Mouse (Mus musculus) lung, postnatal 0 days (tissue): Measurements from ENCODE around the gene Cenpi. TPM values are rescaled to one million over a fixed set of nuclear protein-coding genes. Genes with fewer than 3 reads are reported as not detected.

Source experiments
- ATAC-seq: fragments of 200-750 bp; cut with Nextera tagmentation; 2 replicates; pipeline ENCODE4 v1.8.0; 2017; ENCODE audit warnings: moderate library complexity
- DNase-seq: peaks from one replicate; pipeline ENCODE4 v3.0.0-alpha.2; 2016; ENCODE audit warnings: low spot score
- H3K27ac ChIP-seq: fragments of 300-500 bp; sonication (generic); 2 replicates; pipeline ENCODE4 v1.5.1; 2014; ENCODE audit warnings: antibody characterized with exemption, mild to moderate bottlenecking, low read length, mixed read lengths
- H3K27me3 ChIP-seq: fragments of 300-500 bp; sonication (generic); replicated peaks from 2 replicates; pipeline ENCODE4 v1.6.1; 2014; ENCODE audit warnings: low read length, mixed read lengths; ENCODE audit not compliant: insufficient read depth
- H3K36me3 ChIP-seq: fragments of 300-500 bp; sonication (generic); 2 replicates; pipeline ENCODE4 v1.6.1; 2014; ENCODE audit warnings: low read length, mixed read lengths; ENCODE audit not compliant: insufficient read depth
- H3K4me1 ChIP-seq: fragments of 300-500 bp; sonication (generic); 2 replicates; pipeline ENCODE4 v1.6.1; 2014; ENCODE audit warnings: antibody characterized with exemption, low read depth, low read length, mixed read lengths; ENCODE audit not compliant: insufficient read depth
- H3K4me2 ChIP-seq: fragments of 300-500 bp; sonication (generic); replicated peaks from 2 replicates; pipeline ENCODE4 v1.6.1; 2014; ENCODE audit warnings: low read depth, mild to moderate bottlenecking, low read length, moderate library complexity, mixed read lengths
- H3K4me3 ChIP-seq: fragments of 300-500 bp; sonication (generic); 2 replicates; pipeline ENCODE4 v1.5.1; 2014; ENCODE audit warnings: low read depth, low read length
- H3K9ac ChIP-seq: fragments of 300-500 bp; sonication (generic); replicated peaks from 2 replicates; pipeline ENCODE4 v1.6.1; 2014; ENCODE audit warnings: low read depth, mild to moderate bottlenecking
- H3K9me3 ChIP-seq: fragments of 300-500 bp; sonication (generic); 2 replicates; pipeline ENCODE4 v1.6.1; 2016; ENCODE audit warnings: low read length, mixed read lengths
- CTCF ChIP-seq: IDR thresholded peaks from 2 replicates; pipeline ENCODE4 v1.5.1; 2016; ENCODE audit warnings: antibody characterized with exemption, mild to moderate bottlenecking
- EP300 ChIP-seq: IDR thresholded peaks from 2 replicates; pipeline ENCODE4 v1.6.1; 2016; ENCODE audit warnings: antibody characterized with exemption, mild to moderate bottlenecking, control low read depth
- WGBS: fragments of 180-500 bp; shearing (Covaris S2); extraction: QIAGEN DNeasy Blood & Tissue Kit; methylation state at CpG from one replicate; pipeline ENCODE4 v1.1.7; 2014; 5-methylcytosine and 5-hydroxymethylcytosine counted together
- polyA plus RNA-seq: library from polyadenylated mRNA; unstranded; fragments of >200 nt; fragmentation: Nextera tagmentation; extraction: Ambion mirVana; gene quantifications from 2 replicates; pipeline ENCODE4 v1.2.1, GENCODE M21; 2015

Cenpi gene
- polyA plus RNA-seq, 1 experiment from 2014 or later, result 1.8 TPM

DNA sequence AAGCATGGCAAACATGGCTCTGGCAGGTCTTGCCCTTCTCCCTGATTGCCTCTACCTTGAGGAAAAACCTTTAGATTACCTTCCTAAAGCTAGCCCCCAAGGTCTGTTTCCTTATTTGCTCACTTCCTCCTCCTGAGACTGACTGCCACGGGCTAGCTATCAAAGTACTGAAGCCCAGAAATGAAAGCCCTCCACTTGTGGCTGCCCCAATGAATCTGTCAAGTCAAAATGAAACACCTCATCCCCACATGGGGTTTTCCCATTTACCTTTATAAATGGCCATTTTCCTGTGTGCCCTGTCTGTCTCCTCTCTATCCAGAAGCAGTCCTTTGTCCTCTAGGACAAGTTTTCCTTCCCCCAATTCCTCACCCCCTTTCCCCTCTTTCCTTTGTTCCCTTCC lies 66.3 kb downstream of the Cenpi start:
- no peaks in the 10 kb centered on the region for H3K4me1 ChIP-seq

DNA sequence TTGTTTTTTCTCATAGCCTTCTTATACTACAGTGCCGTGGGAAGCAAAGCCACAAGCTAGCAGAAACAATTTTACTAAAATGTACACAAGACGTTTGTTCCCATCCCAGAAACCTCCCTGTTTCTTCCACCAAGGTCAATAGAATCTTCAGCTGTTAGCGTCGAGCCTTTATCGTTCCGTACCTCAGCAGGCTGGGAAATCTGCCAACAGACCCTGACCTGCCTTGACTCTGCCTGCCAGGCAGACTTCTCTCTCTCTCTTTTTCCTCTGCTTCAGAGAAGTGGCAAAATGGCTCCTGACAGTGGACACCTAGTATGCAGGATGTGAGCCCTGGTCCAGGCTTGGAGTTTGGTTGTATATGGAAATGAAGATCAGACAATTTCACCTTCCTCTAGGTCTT lies 77.0 kb downstream of the Cenpi start:
- WGBS, result 56% methylated on average over 6 of the region's 6 CpGs
- ATAC-seq, result no peak
- no peak overlapping the region for H3K9ac ChIP-seq
- H3K4me2 ChIP-seq, result no peak overlapping the region
- H3K27me3 ChIP-seq, result no peaks in the 10 kb centered on the region
- H3K4me3 ChIP-seq, result no peak overlapping the region
- no peak overlapping the region for H3K27ac ChIP-seq
- no peaks in the 10 kb centered on the region for H3K36me3 ChIP-seq
- H3K9me3 ChIP-seq, result no peaks in the 10 kb centered on the region
- TF ChIP-seq EP300 (no peak), CTCF (no peak)
- no peak for DNase-seq
- no peaks in the 10 kb centered on the region for H3K4me1 ChIP-seq

More for the DNA sequence above, 66.3 kb downstream of the Cenpi start:
- Histone ChIP-seq H3K9ac (no peak overlapping the region), H3K4me2 (no peak overlapping the region), H3K9me3 (no peaks in the 10 kb centered on the region), H3K36me3 (no peaks in the 10 kb centered on the region), H3K27me3 (no peaks in the 10 kb centered on the region), H3K27ac (no peak overlapping the region), H3K4me3 (no peak overlapping the region)
- no peak for TF ChIP-seq EP300
- no peak for ATAC-seq
- 15% methylated on average over 1 of the region's 1 CpGs for WGBS
- no peak for DNase-seq

DNA sequence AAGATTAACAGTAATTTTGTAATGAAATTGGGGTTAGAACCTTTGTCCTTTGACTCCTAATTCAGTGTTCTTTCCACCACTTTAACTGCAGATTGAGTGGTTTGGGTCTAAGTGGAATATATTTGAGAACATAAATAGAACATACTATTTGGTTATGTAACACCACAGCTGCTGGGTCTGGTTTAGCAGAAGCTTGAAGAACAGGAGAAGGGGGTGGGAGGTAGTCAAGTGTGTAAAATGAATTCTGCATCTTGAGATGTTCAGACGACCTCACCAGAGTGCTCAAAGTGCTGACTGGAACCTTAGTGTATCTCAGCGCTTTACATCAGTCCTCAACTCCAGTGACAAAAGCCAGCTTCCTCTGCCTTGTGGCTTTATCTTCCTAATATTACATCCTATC lies 91.1 kb downstream of the Cenpi start:
- Histone ChIP-seq H3K27me3 (no peaks in the 10 kb centered on the region), H3K36me3 (no peaks in the 10 kb centered on the region), H3K4me3 (no peak overlapping the region), H3K4me2 (no peak overlapping the region), H3K9ac (no peak overlapping the region), H3K9me3 (no peaks in the 10 kb centered on the region), H3K4me1 (no peaks in the 10 kb centered on the region), H3K27ac (no peak overlapping the region)
- 66% methylated on average over 2 of the region's 2 CpGs for WGBS
- TF ChIP-seq EP300 (no peak), CTCF (no peak)
- ATAC-seq (no peak), DNase-seq (no peak)

GRCm38 (mm10) chrX:134403863-134404583 lies 96.1 kb downstream of the Cenpi start, which contains the start of gene Drp2:
Drp2 (plus strand) TSS chrX:134404551.
- Histone ChIP-seq H3K4me3 (peak within 1 kb of the TSS; percentile 19; the same call in 1 of the 2 replicates), H3K27me3 (no peaks in the 10 kb centered on the region), H3K9ac (no peak within 1 kb of the TSS), H3K4me2 (peak within 1 kb of the TSS; percentile 54), H3K9me3 (no peaks in the 10 kb centered on the region), H3K27ac (no peak within 1 kb of the TSS), H3K36me3 (no peaks in the 10 kb centered on the region), H3K4me1 (no peaks in the 10 kb centered on the region)
- ATAC-seq (no peak), DNase-seq (no peak)
- WGBS, result 17% methylated on average over 15 of the region's 15 CpGs
- TF ChIP-seq CTCF (no peak), EP300 (no peak)

- H3K36me3 ChIP-seq, result no peaks in the 10 kb centered on the region
- ATAC-seq (no peak), DNase-seq (no peak)
- no peak overlapping the region for H3K27ac ChIP-seq
- WGBS, result 30% methylated on average over 11 of the region's 14 CpGs
- H3K9ac ChIP-seq, result no peak overlapping the region
- H3K9me3 ChIP-seq, result no peaks in the 10 kb centered on the region
- H3K4me3 ChIP-seq, result peak overlapping the region; percentile 19; the same call in 1 of the 2 replicates
- peak overlapping the region; percentile 54 for H3K4me2 ChIP-seq
- TF ChIP-seq EP300 (no peak), CTCF (no peak)
- no peaks in the 10 kb centered on the region for H3K4me1 ChIP-seq
- H3K27me3 ChIP-seq, result no peaks in the 10 kb centered on the region
Observed at GRCm38 (mm10) chrX:134404584-134404955, 96.7 kb downstream of the Cenpi start.

DNA sequence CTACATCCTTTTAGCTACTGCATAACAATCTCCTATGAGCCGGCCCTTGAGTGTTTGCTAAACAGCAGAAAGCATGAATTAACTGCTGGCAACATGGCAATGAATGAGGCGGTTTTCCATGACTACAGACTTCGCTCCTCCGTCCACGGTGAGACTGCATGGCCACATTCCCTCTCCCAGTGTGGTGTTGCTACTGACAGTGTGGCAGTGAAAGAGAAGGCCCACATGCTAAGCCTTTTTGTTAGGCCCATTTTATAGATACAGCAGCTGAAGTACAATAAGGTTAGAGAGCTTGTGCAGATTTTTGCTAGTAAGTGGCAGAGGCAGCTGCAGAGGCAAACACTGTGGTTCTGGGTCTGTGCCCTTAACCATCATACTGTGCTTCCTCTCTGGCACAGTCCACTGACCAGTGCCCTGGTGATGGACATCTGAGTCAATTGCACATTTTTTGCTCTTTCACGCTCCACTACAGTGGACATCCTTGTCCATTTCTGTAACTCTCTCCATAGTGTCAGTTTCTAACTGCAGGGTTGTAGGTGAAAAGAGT lies 101.5 kb downstream of the Cenpi start:
- Histone ChIP-seq H3K27ac (no peak overlapping the region), H3K36me3 (no peaks in the 10 kb centered on the region), H3K4me3 (no peak overlapping the region), H3K9me3 (no peaks in the 10 kb centered on the region), H3K27me3 (no peaks in the 10 kb centered on the region), H3K4me2 (no peak overlapping the region), H3K9ac (no peak overlapping the region), H3K4me1 (no peaks in the 10 kb centered on the region)
- no peak for DNase-seq
- no peak for TF ChIP-seq CTCF
- no peak for TF ChIP-seq EP300
- ATAC-seq, result no peak
- WGBS, result 69% methylated on average over 6 of the region's 6 CpGs
